Mouse (Mus musculus) C2C12 (cell line): ENCODE data around the gene Tsc2. TPM values are rescaled to one million over a fixed set of nuclear protein-coding genes. Genes with fewer than 3 reads are reported as not detected.

Experiments
- H3K27me3 ChIP-seq: one replicate; pipeline ENCODE4 v1.6.1; 2011; ENCODE audit not compliant: control insufficient read depth, insufficient read depth, insufficient read length
- H3K36me3 ChIP-seq: one replicate; pipeline ENCODE4 v1.6.1; 2011; ENCODE audit not compliant: control insufficient read depth, insufficient read depth
- H3K4me3 ChIP-seq: one replicate; pipeline ENCODE4 v1.5.1; 2011; ENCODE audit warnings: mild to moderate bottlenecking, control low read depth; ENCODE audit not compliant: poor library complexity, insufficient read depth, severe bottlenecking
- H3K79me2 ChIP-seq: one replicate; pipeline ENCODE4 v1.6.1; 2011; ENCODE audit not compliant: control insufficient read depth, insufficient read depth
- H3K79me3 ChIP-seq: one replicate; pipeline ENCODE4 v1.6.1; 2011; ENCODE audit warnings: low read depth, control low read depth
- H3ac ChIP-seq: one replicate; pipeline ENCODE3; 2011; ENCODE audit warnings: low read depth; ENCODE audit not compliant: control insufficient read depth, insufficient read length
- CEBPB ChIP-seq: IDR thresholded peaks from one replicate; pipeline ENCODE4 v1.6.1; 2011; ENCODE audit warnings: low read depth, mild to moderate bottlenecking, control low read depth, moderate library complexity
- CTCF ChIP-seq: IDR thresholded peaks from one replicate; pipeline ENCODE4 v1.5.1; 2011; ENCODE audit not compliant: control insufficient read depth, insufficient read depth, insufficient read length
- FOSL1 ChIP-seq: IDR thresholded peaks from one replicate; pipeline ENCODE4 v1.8.0; 2011; ENCODE audit warnings: mild to moderate bottlenecking, low read length; ENCODE audit not compliant: poor library complexity, insufficient read depth, severe bottlenecking
- MAX ChIP-seq: IDR thresholded peaks from one replicate; pipeline ENCODE4 v1.6.1; 2011; ENCODE audit warnings: mild to moderate bottlenecking, control low read depth
- MYOD1 ChIP-seq: IDR thresholded peaks from one replicate; pipeline ENCODE4 v1.6.1; 2011; ENCODE audit warnings: low read depth; ENCODE audit not compliant: control insufficient read depth, insufficient read length
- MYOG ChIP-seq: IDR thresholded peaks from one replicate; pipeline ENCODE4 v1.6.1; 2011; ENCODE audit not compliant: control insufficient read depth, insufficient read length; ENCODE audit errors: extremely low read depth
- USF1 ChIP-seq: IDR thresholded peaks from one replicate; pipeline ENCODE4 v1.6.1; 2011; ENCODE audit warnings: low read depth, mild to moderate bottlenecking, control low read depth, moderate library complexity
- polyA plus RNA-seq: library from polyadenylated mRNA; unstranded; fragments of >200 nt; fragmentation: generic; extraction: Trizol; gene quantifications from one replicate; pipeline ENCODE4 v1.2.1, GENCODE M21; 2012; ENCODE audit warnings: missing spikeins

Tsc2 gene
- polyA plus RNA-seq, 1 experiment: 33.3 TPM

DNA sequence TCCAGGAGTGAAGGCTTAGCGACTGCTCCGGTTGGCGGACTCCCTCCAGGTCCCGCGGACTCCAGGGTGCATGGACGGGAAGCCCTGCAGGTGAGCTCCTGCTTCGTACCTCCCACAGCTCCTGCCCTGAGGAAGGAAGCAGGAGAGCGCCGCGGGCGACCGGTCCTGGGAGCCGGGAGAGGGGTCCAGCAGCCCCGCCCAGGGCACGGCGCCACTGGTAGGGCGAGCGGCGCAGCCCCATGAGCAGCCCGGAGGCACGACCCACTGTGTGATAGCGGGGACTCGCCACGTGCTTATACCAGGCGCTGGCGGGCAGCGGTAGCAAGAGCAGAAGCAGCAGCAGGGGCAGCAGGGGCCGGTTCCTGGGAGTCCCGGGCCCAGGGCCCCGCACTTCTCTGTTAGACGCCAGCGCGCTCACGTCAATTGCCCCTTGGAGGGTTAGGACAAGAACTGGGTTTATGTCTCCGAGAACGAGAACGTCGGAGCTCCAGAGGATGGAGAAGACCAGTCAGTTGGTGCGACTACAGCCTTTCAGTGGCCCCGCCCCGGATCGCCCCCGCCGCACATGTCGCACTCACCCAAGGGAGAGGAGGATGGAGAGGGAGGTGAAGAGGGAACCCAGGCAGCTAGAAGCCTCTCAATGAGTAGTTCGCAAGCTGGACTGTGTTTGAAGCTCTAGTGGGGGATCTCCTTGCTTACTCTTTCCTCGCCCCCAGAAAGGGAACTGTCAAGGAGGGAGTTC is 25.8 kb upstream of the Tsc2 start, which contains the start of gene Npw:
Gene Npw (minus strand): TSS at position 441 of the 742 bp plus-strand sequence.
- H3K79me3 ChIP-seq: no peaks in the 10 kb centered on the region
- H3K36me3 ChIP-seq: no peaks in the 10 kb centered on the region
- H3K27me3 ChIP-seq: peaks cover 21% of the 10 kb centered on the region
- TF ChIP-seq MAX (no peak), CTCF (no peak)
- no peak within 1 kb of the TSS for H3K4me3 ChIP-seq
- H3ac ChIP-seq: no peak within 1 kb of the TSS
- H3K79me2 ChIP-seq: no peaks in the 10 kb centered on the region

GRCm38 (mm10) chr17:24654969-24655368 is 22.5 kb upstream of the Tsc2 start:
- no peak overlapping the region for H3K4me3 ChIP-seq
- no peaks in the 10 kb centered on the region for H3K79me3 ChIP-seq
- H3ac ChIP-seq: no peak overlapping the region
- TF ChIP-seq MYOG: no peak
- TF ChIP-seq FOSL1: no peak
- no peak for TF ChIP-seq CTCF
- no peak for TF ChIP-seq USF1
- no peak for TF ChIP-seq MAX
- no peak for TF ChIP-seq MYOD1
- TF ChIP-seq CEBPB: no peak
- no peaks in the 10 kb centered on the region for H3K79me2 ChIP-seq
- H3K27me3 ChIP-seq: peaks cover 21% of the 10 kb centered on the region
- H3K36me3 ChIP-seq: no peaks in the 10 kb centered on the region

GRCm38 (mm10) chr17:24653967-24654710 is 21.7 kb upstream of the Tsc2 start:
- H3K27me3 ChIP-seq: peaks cover 17% of the 10 kb centered on the region
- H3ac ChIP-seq: no peak overlapping the region
- no peaks in the 10 kb centered on the region for H3K79me2 ChIP-seq
- no peaks in the 10 kb centered on the region for H3K79me3 ChIP-seq
- TF ChIP-seq CTCF: peak; percentile 82
- no peak for TF ChIP-seq MYOG
- H3K4me3 ChIP-seq: no peak overlapping the region
- no peaks in the 10 kb centered on the region for H3K36me3 ChIP-seq

DNA sequence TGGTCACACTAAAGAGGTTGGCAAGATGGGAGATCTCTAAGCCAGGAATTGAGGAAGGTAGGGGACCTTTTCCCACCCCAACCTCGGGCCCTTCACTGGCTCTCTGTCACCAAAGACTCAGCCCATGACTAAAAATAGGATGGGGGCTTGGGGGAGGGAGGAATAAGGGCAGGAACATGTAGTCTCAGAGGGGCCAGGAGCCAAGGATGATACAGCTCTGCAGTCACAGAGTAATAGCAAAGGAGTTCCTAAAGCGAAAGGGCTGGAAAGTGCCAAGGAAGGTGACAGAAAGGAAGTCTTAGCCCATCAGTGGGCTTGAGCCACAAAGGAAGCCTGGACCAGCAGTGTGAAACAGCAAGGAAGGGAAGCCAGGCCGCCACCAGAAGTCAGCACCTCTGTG is 19.4 kb upstream of the Tsc2 start:
- Histone ChIP-seq H3ac (no peak overlapping the region), H3K79me3 (no peaks in the 10 kb centered on the region), H3K4me3 (no peak overlapping the region), H3K27me3 (peaks cover 4% of the 10 kb centered on the region), H3K79me2 (no peaks in the 10 kb centered on the region), H3K36me3 (no peaks in the 10 kb centered on the region)
- no peak for TF ChIP-seq CEBPB
- TF ChIP-seq FOSL1: no peak
- no peak for TF ChIP-seq MAX
- TF ChIP-seq CTCF: no peak
- TF ChIP-seq MYOG: no peak
- TF ChIP-seq USF1: no peak
- no peak for TF ChIP-seq MYOD1

DNA sequence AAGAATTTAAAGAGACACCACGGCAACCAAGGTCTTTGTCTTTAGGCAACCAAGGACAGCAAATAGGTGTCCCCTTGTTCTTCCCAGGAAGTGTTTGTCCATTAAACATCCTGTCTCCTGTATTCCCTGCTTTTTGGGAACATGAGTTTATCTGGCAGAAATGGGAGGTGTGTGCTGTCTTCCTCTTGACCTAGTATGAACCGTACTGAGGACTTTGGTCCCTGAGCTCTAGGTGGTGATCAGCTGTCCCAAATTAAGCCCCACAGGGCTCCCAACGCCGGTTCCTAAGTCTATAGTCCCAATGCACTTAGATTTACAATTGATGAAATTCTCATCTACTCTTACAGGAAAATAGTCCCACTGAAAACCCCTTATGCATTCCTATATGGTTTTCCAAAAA is 18.3 kb upstream of the Tsc2 start:
- H3K79me2 ChIP-seq: no peaks in the 10 kb centered on the region
- no peak overlapping the region for H3K4me3 ChIP-seq
- no peaks in the 10 kb centered on the region for H3K36me3 ChIP-seq
- no peak overlapping the region for H3ac ChIP-seq
- TF ChIP-seq MYOG: no peak
- TF ChIP-seq CTCF: no peak
- no peak for TF ChIP-seq CEBPB
- no peak for TF ChIP-seq MAX
- no peak for TF ChIP-seq FOSL1
- no peak for TF ChIP-seq USF1
- no peak for TF ChIP-seq MYOD1
- H3K79me3 ChIP-seq: no peaks in the 10 kb centered on the region
- H3K27me3 ChIP-seq: peaks cover 4% of the 10 kb centered on the region

DNA sequence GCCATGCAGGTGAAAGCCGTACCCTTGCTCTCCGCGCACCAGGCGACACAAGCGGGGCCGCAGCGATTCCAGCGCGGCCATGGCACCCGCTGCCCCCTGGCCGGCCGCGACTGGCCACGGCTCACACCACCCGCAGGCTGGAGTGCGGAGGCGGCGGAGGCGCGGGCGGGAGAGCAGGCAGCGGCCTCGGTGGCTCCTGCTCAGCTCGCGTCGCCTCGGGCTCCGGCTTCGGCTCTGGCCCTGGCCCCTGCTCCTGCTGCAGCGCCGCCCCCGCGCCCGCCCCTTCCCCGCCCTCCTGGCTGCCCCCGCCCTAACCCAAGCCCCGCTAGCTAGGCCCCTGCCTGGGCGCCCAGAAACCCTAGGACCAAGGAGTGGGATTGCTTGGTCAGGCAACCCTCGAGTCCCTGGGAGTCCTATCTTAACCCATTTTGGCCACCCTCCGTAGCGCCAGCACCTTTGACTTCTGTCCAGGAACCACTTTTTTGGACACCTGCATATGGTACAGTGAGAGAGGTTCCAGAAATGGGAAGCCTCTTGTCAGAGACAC is 17.7 kb upstream of the Tsc2 start, which contains the start of gene Slc9a3r2:
Gene Slc9a3r2 (minus strand): TSS at position 258 of the 547 bp plus-strand sequence.
- no peak for TF ChIP-seq CEBPB
- Histone ChIP-seq H3K79me3 (no peaks in the 10 kb centered on the region), H3ac (peak within 1 kb of the TSS; percentile 73), H3K4me3 (peak within 1 kb of the TSS; percentile 23), H3K27me3 (peaks cover 4% of the 10 kb centered on the region), H3K36me3 (no peaks in the 10 kb centered on the region), H3K79me2 (no peaks in the 10 kb centered on the region)
